Mouse (Mus musculus) kidney, postnatal 4 days (tissue): ENCODE measurements around the gene Itga11.
"Not testable (repeated sequence)": the region's sequence is repeated elsewhere in the genome, so short reads cannot be mapped to it uniquely, and the experiment has no call there.

Experiments
- DNase-seq, 2 experiments: peaks; one replicate each; pipeline ENCODE4 v3.0.0; 2021; ENCODE audit warnings: mixed read lengths in 2 of 2

Gene Itga11

GRCm38 (mm10) chr9:62772746-62773145 is 95.1 kb downstream of the Itga11 start:
- peak; percentile 16 to 40 for DNase-seq

- peak in 1 of 2 experiments; percentile 12 for DNase-seq
These were observed 97.8 kb downstream of the Itga11 start for GRCm38 (mm10) chr9:62775464-62775863.

- peak; percentile 72 to 76 for DNase-seq
These were observed 99.8 kb downstream of the Itga11 start for GRCm38 (mm10) chr9:62777461-62777860.

- no peak for DNase-seq
These were observed 101.1 kb downstream of the Itga11 start for GRCm38 (mm10) chr9:62778721-62779120.

GRCm38 (mm10) chr9:62781965-62782364 is 104.3 kb downstream of the Itga11 start:
- peak; percentile 30 to 53 for DNase-seq

GRCm38 (mm10) chr9:62782976-62783781 is 105.6 kb downstream of the Itga11 start:
- DNase-seq = peak; percentile 66 to 74

GRCm38 (mm10) chr9:62784233-62784632 is 106.6 kb downstream of the Itga11 start:
- no peak for DNase-seq

GRCm38 (mm10) chr9:62786721-62787120 is 109.1 kb downstream of the Itga11 start:
- DNase-seq = no peak

- DNase-seq = no peak
These were observed 112.2 kb downstream of the Itga11 start for GRCm38 (mm10) chr9:62789856-62790255.

GRCm38 (mm10) chr9:62799218-62799617 is 121.6 kb downstream of the Itga11 start:
- not testable (repeated sequence) for DNase-seq

GRCm38 (mm10) chr9:62810095-62810494 is 132.5 kb downstream of the Itga11 start:
- DNase-seq = no peak

GRCm38 (mm10) chr9:62810543-62811515 is 133.2 kb downstream of the Itga11 start:
- peak; percentile 71 to 86 for DNase-seq

- DNase-seq = peak; percentile 92 to 94
These were observed 134.0 kb downstream of the Itga11 start, which contains the start of gene Fem1b for GRCm38 (mm10) chr9:62811516-62812121. TSS of gene Fem1b (minus strand) at chr9:62811934.

- no peak for DNase-seq
These were observed 134.8 kb downstream of the Itga11 start for GRCm38 (mm10) chr9:62812216-62813049.

GRCm38 (mm10) chr9:62814751-62815150 is 137.1 kb downstream of the Itga11 start:
- DNase-seq = no peak

GRCm38 (mm10) chr9:62816323-62817098 is 138.9 kb downstream of the Itga11 start:
- no peak for DNase-seq

- no peak for DNase-seq
These were observed 139.5 kb downstream of the Itga11 start for GRCm38 (mm10) chr9:62817099-62817571.

- DNase-seq = no peak
These were observed 140.4 kb downstream of the Itga11 start for GRCm38 (mm10) chr9:62817828-62818614.

- no peak for DNase-seq
These were observed 141.9 kb downstream of the Itga11 start for GRCm38 (mm10) chr9:62819494-62819893.

GRCm38 (mm10) chr9:62819910-62820309 is 142.3 kb downstream of the Itga11 start:
- DNase-seq = not testable (repeated sequence)
